In the genomic region with DNA sequence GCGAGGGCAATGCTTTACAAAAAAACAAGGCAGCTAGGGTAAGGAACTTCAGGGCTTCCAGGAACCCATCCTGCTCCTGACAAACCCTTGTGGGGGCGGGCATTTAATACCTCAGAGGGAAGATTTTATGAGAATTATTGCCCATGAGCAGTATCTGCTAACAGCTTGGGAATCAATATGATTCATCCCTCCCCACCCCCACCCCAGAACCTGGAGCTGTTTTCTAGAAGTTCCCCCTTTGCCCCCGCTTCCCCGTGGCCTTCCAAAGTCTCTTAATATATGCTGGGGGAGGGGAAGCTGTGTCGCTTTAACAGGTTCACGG, we compare ENCODE assay signal across 8 mouse cellular contexts. TPM values are rescaled to one million over a fixed set of nuclear protein-coding genes. Genes with fewer than 3 reads are reported as not detected.
A peak's percentile ranks its signal among the peaks of the same experiment; 100 is the strongest.
DNase-seq lines count a peak whose midpoint lies in the region; ATAC-seq lines count a peak whose summit lies in the region.

No protein-coding gene starts in this region.

- peaks cover 3% of the 10 kb centered on the region; the same call in 1 of the 2 replicates for H3K4me1 ChIP-seq in lung, embryonic 16.5 days (replicated peaks; ENCODE audit: control insufficient read depth, insufficient read depth, low read length)
- H3K4me1 ChIP-seq in limb, embryonic 12.5 days (replicated peaks), result 0 out of 2 replicates have a peak, but pooled peaks cover 4% of the 10 kb centered on the region
- no peaks in the 10 kb centered on the region for H3K4me1 ChIP-seq in stomach, embryonic 15.5 days

- H3K36me3 ChIP-seq in lung, embryonic 16.5 days (ENCODE audit: control insufficient read depth, insufficient read depth, low read length), result no peaks in the 10 kb centered on the region
- no peaks in the 10 kb centered on the region for H3K36me3 ChIP-seq in limb, embryonic 12.5 days
- no peaks in the 10 kb centered on the region for H3K36me3 ChIP-seq in stomach, embryonic 15.5 days

- H3K4me3 ChIP-seq in lung, embryonic 16.5 days (ENCODE audit: low read length), result peak overlapping the region; percentile 68
- peak overlapping the region; percentile 65 for H3K4me3 ChIP-seq in limb, embryonic 12.5 days (replicated peaks)
- H3K4me3 ChIP-seq in stomach, embryonic 15.5 days (replicated peaks), result peak overlapping the region; percentile 62

- H3K9me3 ChIP-seq in lung, embryonic 16.5 days (ENCODE audit: control insufficient read depth, low read length), result no peaks in the 10 kb centered on the region
- no peaks in the 10 kb centered on the region for H3K9me3 ChIP-seq in limb, embryonic 12.5 days
- H3K9me3 ChIP-seq in stomach, embryonic 15.5 days, result no peaks in the 10 kb centered on the region

- ATAC-seq in lung, embryonic 16.5 days (ENCODE audit: low read depth), result no peak
- ATAC-seq in limb, embryonic 12.5 days (ENCODE audit: insufficient number of reproducible peaks, insufficient read depth, low FRiP score, low TSS enrichment, low read depth), result 0 out of 2 replicates have a peak, but pooled peaks have one; percentile 3
- ATAC-seq in stomach, embryonic 15.5 days (ENCODE audit: insufficient read depth, low FRiP score, low read depth), result no peak

- H3K9ac ChIP-seq in lung, embryonic 16.5 days (ENCODE audit: low read length), result peak overlapping the region; percentile 63
- H3K9ac ChIP-seq in limb, embryonic 12.5 days (replicated peaks), result peak overlapping the region; percentile 70
- H3K9ac ChIP-seq in stomach, embryonic 15.5 days, result no peak overlapping the region

- DNase-seq in embryo, embryonic 11 days, result peak; percentile 63
- DNase-seq in embryo, embryonic 10 days (ENCODE audit: low spot score), result no peak
- no peak for DNase-seq in lung, postnatal 4 days
- no peak for DNase-seq in gastrocnemius, postnatal 25 days
- DNase-seq in MN1 (ENCODE audit: low spot score), result no peak

- no peak overlapping the region for H3K27ac ChIP-seq in lung, embryonic 16.5 days (ENCODE audit: low read length)
- H3K27ac ChIP-seq in limb, embryonic 12.5 days, result no peak overlapping the region
- no peak overlapping the region for H3K27ac ChIP-seq in stomach, embryonic 15.5 days

- H3K27me3 ChIP-seq in lung, embryonic 16.5 days (ENCODE audit: control insufficient read depth, insufficient read depth, low read depth, low read length), result no peaks in the 10 kb centered on the region
- H3K27me3 ChIP-seq in limb, embryonic 12.5 days, result no peaks in the 10 kb centered on the region
- no peaks in the 10 kb centered on the region for H3K27me3 ChIP-seq in stomach, embryonic 15.5 days (replicated peaks)

- H3K4me2 ChIP-seq in lung, embryonic 16.5 days (ENCODE audit: low read depth, low read length), result peak overlapping the region; percentile 93
- H3K4me2 ChIP-seq in limb, embryonic 12.5 days, result peak overlapping the region; percentile 77
- peak overlapping the region; percentile 89 for H3K4me2 ChIP-seq in stomach, embryonic 15.5 days

- WGBS in lung, embryonic 16.5 days, result 13% methylated on average over 6 of the region's 6 CpGs
- WGBS in limb, embryonic 12.5 days, result 10% methylated on average over 6 of the region's 6 CpGs
- WGBS in stomach, embryonic 15.5 days, result 9% methylated on average over 6 of the region's 6 CpGs

RNA-seq across cellular contexts. Expression of gene Elavl4, which starts 0.9 kb away (rescaled TPM):
- polyA plus RNA-seq in lung, embryonic 16.5 days (2015; fragmentation: Nextera tagmentation; extraction: Ambion mirVana), result 2.8 and 3.0 TPM in 2 replicates
- 2.9 and 4.0 TPM in 2 replicates for polyA plus RNA-seq in limb, embryonic 12.5 days (2016; fragmentation: Nextera tagmentation; extraction: Ambion mirVana)
- 31.2 and 34.8 TPM in 2 replicates for polyA plus RNA-seq in stomach, embryonic 15.5 days (2015; fragmentation: Nextera tagmentation; extraction: Ambion mirVana)
- total RNA-seq in gastrocnemius, postnatal 25 days (2021), result not detected

RNA-seq across cellular contexts. Expression of gene Agbl4, which starts 46.6 kb away (rescaled TPM):
- polyA plus RNA-seq in lung, embryonic 16.5 days (2015; fragmentation: Nextera tagmentation; extraction: Ambion mirVana), result 0.97 and 1.4 TPM in 2 replicates
- 0.24 and 0.38 TPM in 2 replicates for polyA plus RNA-seq in limb, embryonic 12.5 days (2016; fragmentation: Nextera tagmentation; extraction: Ambion mirVana)
- polyA plus RNA-seq in stomach, embryonic 15.5 days (2015; fragmentation: Nextera tagmentation; extraction: Ambion mirVana), result 0.09 and 0.13 TPM in 2 replicates
- not detected for total RNA-seq in gastrocnemius, postnatal 25 days (2021)
